Mouse (Mus musculus): Measurements from ENCODE around the gene Olfr429. TPM values are rescaled to one million over a fixed set of nuclear protein-coding genes. Genes with fewer than 3 reads are reported as not detected.

The Olfr429 gene
- polyA plus RNA-seq (2017; shearing (Covaris generic)): not detected

DNA sequence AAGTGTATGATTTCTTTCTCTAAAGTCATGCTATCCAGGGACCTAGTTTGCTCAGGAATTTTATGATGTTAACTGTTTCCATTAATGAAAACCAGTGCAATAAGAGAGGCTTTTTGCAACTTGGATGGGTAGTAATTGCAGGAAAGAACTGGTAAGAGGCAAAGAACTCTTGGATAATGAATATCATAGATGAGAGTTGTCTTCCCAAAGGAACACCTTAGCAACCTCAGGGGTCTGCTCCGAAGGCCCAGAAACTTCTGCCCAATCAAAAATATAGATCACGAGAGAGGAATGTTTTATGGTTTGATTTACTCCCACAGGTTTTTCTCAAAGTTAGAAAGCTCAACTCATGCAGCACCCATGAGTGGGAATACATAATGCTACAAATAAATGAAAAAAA, at the start of gene Olfr429:
Gene Olfr429, plus strand, starts transcription at position 301 of the 400 bp plus-strand sequence.

DNA sequence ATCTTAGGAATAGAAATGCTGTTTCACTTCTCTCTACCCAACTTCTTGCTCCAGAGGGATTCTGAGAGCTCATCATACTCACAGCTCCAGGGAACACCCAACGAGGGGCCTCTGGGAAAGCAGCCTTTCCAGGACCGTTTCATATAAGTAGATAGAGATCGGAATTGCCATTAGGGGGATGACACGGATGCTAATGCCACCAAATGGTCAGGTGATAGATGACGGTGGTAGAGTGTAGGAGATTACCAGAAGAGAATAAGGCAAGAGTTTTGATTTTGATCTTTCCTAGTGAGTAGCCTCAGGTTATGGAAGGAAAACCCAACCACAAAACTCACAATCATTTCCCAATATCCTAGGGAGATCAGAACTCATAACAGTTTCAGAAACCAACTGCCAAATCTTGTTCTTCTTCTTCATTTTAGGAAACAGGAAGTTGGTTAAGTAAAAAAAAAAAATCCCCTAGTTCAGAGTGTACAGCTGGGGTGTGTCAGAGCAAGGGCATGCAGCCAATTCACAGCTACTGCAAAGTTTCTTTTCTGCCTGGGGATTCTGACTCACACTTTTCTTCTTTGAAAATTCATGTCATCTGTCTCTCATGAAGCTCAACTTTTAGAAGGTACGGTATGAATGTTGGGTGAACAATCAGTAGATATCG, 43.5 kb upstream of the Olfr429 start, which contains the start of gene Olfr433:
Gene Olfr433, plus strand, starts transcription at position 183 of the 655 bp plus-strand sequence.

DNA sequence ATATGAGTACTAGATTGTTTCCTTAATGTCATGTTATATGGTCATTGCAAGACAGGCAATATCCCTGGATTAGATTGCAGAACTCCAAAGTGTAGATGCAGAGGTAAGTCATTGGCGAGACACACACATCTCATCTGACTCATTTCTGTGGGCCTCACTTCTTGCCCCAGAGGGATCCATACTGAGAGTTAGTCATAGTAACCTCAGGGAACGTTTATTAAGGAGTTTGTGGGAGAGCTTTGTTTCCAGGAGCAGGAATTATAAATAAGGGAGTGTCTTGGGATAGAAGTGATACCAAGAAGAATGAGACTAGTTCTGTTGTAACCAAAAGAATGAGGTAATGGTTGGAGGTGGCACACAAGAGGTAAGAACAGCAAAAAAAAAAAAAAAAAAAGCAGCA, 35.2 kb upstream of the Olfr429 start, which contains the start of gene Olfr432:
Gene Olfr432, plus strand, starts transcription at position 313 of the 400 bp plus-strand sequence.

DNA sequence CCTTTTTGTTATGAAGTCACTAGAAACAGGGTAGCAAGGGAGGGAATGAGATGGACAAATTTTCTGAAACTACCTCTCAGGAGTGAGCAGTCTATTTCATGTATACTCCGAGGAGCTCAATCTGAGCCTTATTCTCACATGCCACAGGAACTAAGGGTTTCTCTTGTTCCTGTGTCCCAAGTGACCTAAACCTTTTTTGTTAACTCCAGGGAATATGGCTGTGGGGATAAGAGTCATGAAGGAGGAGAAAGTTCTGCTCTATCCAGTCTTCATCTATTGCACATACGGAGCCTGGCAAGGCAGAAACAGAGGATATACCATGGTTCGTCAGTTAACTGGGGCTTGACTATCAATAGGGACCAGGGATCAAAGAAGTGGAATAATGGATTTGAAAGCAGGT, 17.8 kb upstream of the Olfr429 start, which contains the start of gene Olfr430:
Gene Olfr430, plus strand, starts transcription at position 301 of the 400 bp plus-strand sequence.

DNA sequence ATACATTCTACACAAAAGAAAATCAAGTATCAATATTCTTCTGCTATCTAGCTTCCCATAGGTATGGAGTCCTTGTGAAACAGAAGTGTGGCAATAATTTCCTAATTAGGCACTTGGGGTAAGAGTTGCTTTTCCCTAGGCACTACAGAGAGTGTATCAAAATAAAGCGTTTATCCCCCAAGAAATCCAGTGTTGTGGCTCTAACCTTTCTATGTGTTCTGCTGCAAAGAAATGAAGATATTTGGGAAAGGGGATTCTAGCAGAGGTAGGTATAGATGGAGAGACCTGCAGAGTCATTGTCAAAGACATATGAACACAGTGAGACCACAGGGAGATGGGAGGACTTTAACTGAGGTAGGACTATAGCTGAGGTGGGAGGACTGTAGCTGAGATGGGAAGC, 12.5 kb downstream of the Olfr429 start, which contains the start of gene Olfr427:
Gene Olfr427, plus strand, starts transcription at position 301 of the 400 bp plus-strand sequence.

DNA sequence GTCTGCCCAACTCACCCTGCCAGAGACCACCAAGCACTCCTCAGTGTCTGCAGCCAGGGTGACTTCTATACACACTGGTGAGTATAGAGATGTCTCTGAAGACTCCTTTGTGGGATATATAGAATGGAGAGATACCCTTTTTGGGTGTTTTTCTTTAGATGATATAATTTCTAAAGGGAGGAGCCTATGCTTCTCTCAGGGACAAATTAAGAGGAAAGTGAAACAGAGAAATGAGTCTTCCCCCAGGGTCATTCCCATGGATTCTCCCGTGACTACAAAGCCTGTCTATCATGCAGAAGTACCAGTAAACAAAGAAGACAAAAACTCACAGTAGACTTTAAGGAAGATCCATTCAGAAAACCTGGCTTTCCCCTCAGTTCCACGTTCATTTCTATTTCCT, 36.9 kb downstream of the Olfr429 start, which contains the start of gene Olfr231:
Gene Olfr231, minus strand, starts transcription at position 101 of the 400 bp plus-strand sequence.

DNA sequence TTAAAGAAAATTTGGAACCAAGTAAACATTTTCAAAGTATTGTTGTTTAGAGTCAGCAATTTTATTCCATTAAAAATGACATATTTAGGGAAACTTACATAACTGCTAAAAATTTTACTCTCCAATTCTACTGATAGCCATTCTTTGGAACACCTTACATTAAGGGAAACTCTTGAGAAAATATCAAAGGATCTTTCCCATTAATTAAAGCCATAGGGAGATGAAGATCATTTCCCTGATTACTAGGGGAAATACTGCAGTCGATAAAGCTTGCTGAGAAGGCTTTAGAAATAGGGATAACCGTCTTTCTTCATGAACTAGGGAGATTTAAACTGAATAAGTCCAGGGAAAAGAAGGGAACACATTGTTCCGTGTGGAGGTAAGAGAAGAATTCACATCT, 47.1 kb downstream of the Olfr429 start, which contains the start of gene Olfr424:
Gene Olfr424, plus strand, starts transcription at position 301 of the 400 bp plus-strand sequence.

Other genes with a start within 250 kb of the Olfr429 start
- gene Ifi211, start 171.3 kb upstream of the Olfr429 start, polyA plus RNA-seq (2017; shearing (Covaris generic)): 1.0 TPM
- gene Mndal, start 141.8 kb upstream of the Olfr429 start, polyA plus RNA-seq (2017; shearing (Covaris generic)): 503 TPM
- 381 TPM for gene Ifi203, start 141.7 kb upstream of the Olfr429 start, polyA plus RNA-seq (2017; shearing (Covaris generic))
- gene Ifi202b, start 101.6 kb upstream of the Olfr429 start, polyA plus RNA-seq (2017; shearing (Covaris generic)): not detected
- gene Ifi205, start 52.5 kb upstream of the Olfr429 start, polyA plus RNA-seq (2017; shearing (Covaris generic)): 0.24 TPM
- 0.07 TPM for gene Olfr433, start 43.6 kb upstream of the Olfr429 start, polyA plus RNA-seq (2017; shearing (Covaris generic))
- gene Olfr432, start 35.1 kb upstream of the Olfr429 start, polyA plus RNA-seq (2017; shearing (Covaris generic)): 0.24 TPM
- gene Olfr430, start 17.7 kb upstream of the Olfr429 start, polyA plus RNA-seq (2017; shearing (Covaris generic)): not detected
- gene Olfr427, start 12.6 kb downstream of the Olfr429 start, polyA plus RNA-seq (2017; shearing (Covaris generic)): not detected
- not detected for gene Olfr231, start 36.8 kb downstream of the Olfr429 start, polyA plus RNA-seq (2017; shearing (Covaris generic))
- gene Olfr424, start 47.2 kb downstream of the Olfr429 start, polyA plus RNA-seq (2017; shearing (Covaris generic)): not detected
- gene Olfr420, start 71.3 kb downstream of the Olfr429 start, polyA plus RNA-seq (2017; shearing (Covaris generic)): not detected
- gene Spta1, start 88.4 kb downstream of the Olfr429 start, polyA plus RNA-seq (2017; shearing (Covaris generic)): not detected
- not detected for gene Olfr419, start 167.7 kb downstream of the Olfr429 start, polyA plus RNA-seq (2017; shearing (Covaris generic))
- gene Mptx1, start 246.2 kb downstream of the Olfr429 start, polyA plus RNA-seq (2017; shearing (Covaris generic)): not detected

Data from CD4-positive, CD25-positive, alpha-beta regulatory T cell (primary cell).